Mouse (Mus musculus) cerebellum, postnatal 14 days (tissue): ENCODE data around the gene Olfr1506.
"Not testable (repeated sequence)": the region's sequence is repeated elsewhere in the genome, so short reads cannot be mapped to it uniquely, and the experiment has no call there.

Experiments
- DNase-seq, 2 experiments: peaks; one replicate each; pipeline ENCODE4 v3.0.0; 2021; ENCODE audit warnings: mixed read lengths in 2 of 2

The Olfr1506 gene

GRCm38 (mm10) chr2:90224393-90224792, at the start of gene Olfr1506:
TSS of gene Olfr1506 (minus strand) at chr2:90224493.
- DNase-seq = not testable (repeated sequence)

- DNase-seq = no peak
These were observed 46.6 kb upstream of the Olfr1506 start, which contains the start of gene Olfr1271 for GRCm38 (mm10) chr2:90270932-90271331. TSS of gene Olfr1271 (minus strand) at chr2:90271032.

- DNase-seq = no peak
These were observed 33.2 kb upstream of the Olfr1506 start, which contains the start of gene Olfr142 for GRCm38 (mm10) chr2:90257492-90257891. TSS of gene Olfr142 (minus strand) at chr2:90257592.

GRCm38 (mm10) chr2:90199606-90200005, 24.7 kb downstream of the Olfr1506 start:
- not testable (repeated sequence) for DNase-seq

GRCm38 (mm10) chr2:90195285-90195684, 29.0 kb downstream of the Olfr1506 start:
- DNase-seq = not testable (repeated sequence)

- DNase-seq = not testable (repeated sequence)
These were observed 29.5 kb downstream of the Olfr1506 start for GRCm38 (mm10) chr2:90194750-90195149.

- not testable (repeated sequence) for DNase-seq
These were observed 37.2 kb downstream of the Olfr1506 start for GRCm38 (mm10) chr2:90187082-90187481.

GRCm38 (mm10) chr2:90186082-90186481, 38.2 kb downstream of the Olfr1506 start:
- not testable (repeated sequence) for DNase-seq
